Mouse (Mus musculus) liver, embryonic 13.5 days (tissue): ENCODE results near the gene Spaar. TPM values are rescaled to one million over a fixed set of nuclear protein-coding genes. Genes with fewer than 3 reads are reported as not detected.

Experiments used
- ATAC-seq: fragments of 200-750 bp; cut with Nextera tagmentation; 2 replicates; pipeline ENCODE4 v1.8.0; 2017; ENCODE audit warnings: low read depth, mild to moderate bottlenecking, moderate number of reproducible peaks, moderate library complexity
- DNase-seq: peaks from one replicate; pipeline ENCODE4 v3.0.0; 2022
- H3K27ac ChIP-seq: fragments of 300-500 bp; sonication (generic); 2 replicates; pipeline ENCODE4 v1.5.1; 2015; ENCODE audit warnings: moderate library complexity, mild to moderate bottlenecking, inconsistent platforms
- H3K27me3 ChIP-seq: fragments of 300-500 bp; sonication (generic); 2 replicates; pipeline ENCODE4 v1.6.1; 2015; ENCODE audit warnings: mild to moderate bottlenecking, inconsistent platforms
- H3K36me3 ChIP-seq: fragments of 300-500 bp; sonication (generic); 2 replicates; pipeline ENCODE4 v1.6.1; 2015; ENCODE audit warnings: mild to moderate bottlenecking, inconsistent platforms
- H3K4me1 ChIP-seq: fragments of 300-500 bp; sonication (generic); replicated peaks from 2 replicates; pipeline ENCODE4 v1.6.1; 2015; ENCODE audit warnings: inconsistent platforms
- H3K4me2 ChIP-seq: fragments of 300-500 bp; sonication (generic); 2 replicates; pipeline ENCODE4 v1.6.1; 2015; ENCODE audit warnings: inconsistent platforms, mild to moderate bottlenecking, moderate library complexity
- H3K4me3 ChIP-seq: fragments of 300-500 bp; sonication (generic); replicated peaks from 2 replicates; pipeline ENCODE4 v1.5.1; 2015; ENCODE audit warnings: mild to moderate bottlenecking, inconsistent platforms
- H3K9ac ChIP-seq: fragments of 300-500 bp; sonication (generic); 2 replicates; pipeline ENCODE4 v1.6.1; 2015; ENCODE audit warnings: mild to moderate bottlenecking, inconsistent platforms
- H3K9me3 ChIP-seq: fragments of 300-500 bp; sonication (generic); replicated peaks from 2 replicates; pipeline ENCODE4 v1.6.1; 2016; ENCODE audit warnings: inconsistent platforms
- WGBS: fragments of 180-500 bp; shearing (Covaris S2); methylation state at CpG from one replicate; pipeline ENCODE4 v1.1.7; 2015; ENCODE audit not compliant: insufficient replicate concordance; 5-methylcytosine and 5-hydroxymethylcytosine counted together
- polyA plus RNA-seq: library from polyadenylated mRNA; unstranded; fragments of >200 nt; fragmentation: Nextera tagmentation; extraction: Ambion mirVana; gene quantifications from 2 replicates; pipeline ENCODE4 v1.2.1, GENCODE M21; 2015

Spaar gene
- polyA plus RNA-seq, 1 experiment from 2014 or later = not detected

- no peak for ATAC-seq
- Histone ChIP-seq H3K27me3 (no peaks in the 10 kb centered on the region), H3K36me3 (no peaks in the 10 kb centered on the region), H3K4me2 (no peak overlapping the region), H3K4me1 (no peaks in the 10 kb centered on the region), H3K4me3 (no peak overlapping the region), H3K9me3 (0 out of 2 replicates have a peak, but pooled peaks cover 3% of the 10 kb centered on the region), H3K9ac (no peak overlapping the region), H3K27ac (no peak overlapping the region)
- DNase-seq = no peak
- 54% methylated on average over 7 of the region's 7 CpGs for WGBS
Observed at GRCm38 (mm10) chr4:43798936-43799335, 69.1 kb downstream of the Spaar start.

Other genes starting within 250 kb of the Spaar start
- gene Sit1, start 246.3 kb upstream of the Spaar start, polyA plus RNA-seq = not detected in 2 replicates
- 34.2 and 34.3 TPM in 2 replicates for gene Ccdc107, start 237.1 kb upstream of the Spaar start, polyA plus RNA-seq
- gene Arhgef39, start 230.3 kb upstream of the Spaar start, polyA plus RNA-seq = 29.4 and 35.8 TPM in 2 replicates
- gene Car9, start 223.1 kb upstream of the Spaar start, polyA plus RNA-seq = 0.85 and 1.0 TPM in 2 replicates
- gene Tpm2, start 206.3 kb upstream of the Spaar start, polyA plus RNA-seq = 28.8 and 31.9 TPM in 2 replicates
- 20.6 and 21.9 TPM in 2 replicates for gene Creb3, start 167.7 kb upstream of the Spaar start, polyA plus RNA-seq
- 38.6 and 42.4 TPM in 2 replicates for gene Tln1, start 167.3 kb upstream of the Spaar start, polyA plus RNA-seq
- gene Rgp1, start 151.3 kb upstream of the Spaar start, polyA plus RNA-seq = 13.8 and 15.1 TPM in 2 replicates
- gene Gba2, start 151.2 kb upstream of the Spaar start, polyA plus RNA-seq = 16.5 and 18.1 TPM in 2 replicates
- gene Msmp, start 145.5 kb upstream of the Spaar start, polyA plus RNA-seq = 0.60 TPM in 1 of 2 replicates, not detected in the other
- gene Npr2, start 98.1 kb upstream of the Spaar start, polyA plus RNA-seq = 0.80 and 0.89 TPM in 2 replicates
- 0.10 and 0.12 TPM in 2 replicates for gene Spag8, start 76.4 kb upstream of the Spaar start, polyA plus RNA-seq
- 66.4 and 66.9 TPM in 2 replicates for gene Hint2, start 73.6 kb upstream of the Spaar start, polyA plus RNA-seq
- 0.19 and 0.23 TPM in 2 replicates for gene Tmem8b, start 61.1 kb upstream of the Spaar start, polyA plus RNA-seq
- 1.3 and 1.8 TPM in 2 replicates for gene Fam221b, start 60.9 kb upstream of the Spaar start, polyA plus RNA-seq
- gene Olfr70, start 29.2 kb upstream of the Spaar start, polyA plus RNA-seq = not detected in 2 replicates
- gene Olfr71, start 19.8 kb upstream of the Spaar start, polyA plus RNA-seq = not detected in 2 replicates
- 0.09 and 0.17 TPM in 2 replicates for gene Hrct1, start 2.8 kb upstream of the Spaar start, polyA plus RNA-seq
- not detected in 2 replicates for gene Olfr159, start 41.0 kb downstream of the Spaar start, polyA plus RNA-seq
- gene Olfr156, start 93.9 kb downstream of the Spaar start, polyA plus RNA-seq = not detected in 2 replicates
- gene Olfr157, start 110.2 kb downstream of the Spaar start, polyA plus RNA-seq = not detected in 2 replicates
- gene Olfr155, start 121.5 kb downstream of the Spaar start, polyA plus RNA-seq = not detected in 2 replicates
- gene Reck, start 145.5 kb downstream of the Spaar start, polyA plus RNA-seq = 2.1 and 2.3 TPM in 2 replicates
- 39.0 and 45.7 TPM in 2 replicates for gene Glipr2, start 227.4 kb downstream of the Spaar start, polyA plus RNA-seq